Mouse (Mus musculus): ENCODE measurements around the gene Eps15l1.

Gene Eps15l1

DNA sequence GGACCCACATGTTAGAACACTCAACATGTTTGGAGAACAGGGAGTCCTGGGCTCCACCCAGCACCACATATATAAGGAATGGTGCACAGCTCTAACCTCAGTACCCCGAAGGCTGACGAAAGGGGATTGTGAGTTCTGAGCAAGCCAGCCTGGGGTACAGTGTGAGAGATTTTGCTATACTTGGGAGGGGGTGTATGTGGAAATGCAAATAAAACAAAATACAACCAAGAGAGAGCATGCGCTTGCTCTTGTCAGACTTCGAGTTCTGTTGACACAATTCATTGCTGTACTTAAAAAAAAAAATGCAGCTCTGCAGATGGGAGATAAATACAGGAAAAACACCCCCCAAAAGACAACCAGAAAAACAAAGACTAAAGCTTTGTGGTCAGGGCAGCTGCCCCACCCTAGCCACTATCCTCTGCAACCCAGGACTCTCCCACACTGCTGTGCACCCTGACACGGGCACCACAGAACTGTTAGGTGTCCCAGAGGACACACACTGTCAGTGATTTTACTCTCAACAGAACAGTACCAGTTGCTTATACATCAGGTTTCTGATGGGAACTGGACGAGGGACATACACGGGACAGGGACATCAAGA lies 69.8 kb downstream of the Eps15l1 start:
- DNase-seq (ENCODE audit: low read depth, low spot score), result no peak

GRCm38 (mm10) chr8:72350727-72351126 lies 70.5 kb downstream of the Eps15l1 start:
- no peak for DNase-seq (ENCODE audit: low read depth, low spot score)

DNA sequence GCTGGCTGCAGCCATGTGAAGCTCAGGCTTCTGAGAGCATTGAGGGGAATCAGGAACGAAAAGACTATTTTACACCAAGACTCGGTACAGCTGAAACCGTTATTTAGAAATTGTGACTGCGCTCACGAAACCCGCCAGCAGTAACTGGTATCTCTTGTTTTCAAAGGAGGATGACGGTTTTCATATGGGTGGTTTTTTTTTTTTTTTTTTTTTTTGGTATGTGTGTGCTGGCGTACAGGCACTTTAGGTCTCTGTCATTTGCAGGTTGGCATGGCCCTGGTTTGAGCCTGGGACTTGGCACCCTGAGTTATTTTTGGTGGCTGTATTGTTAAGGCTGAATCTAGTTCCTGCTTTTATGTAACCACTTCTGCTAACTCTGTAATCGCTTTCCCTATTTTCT lies 71.4 kb downstream of the Eps15l1 start:
- no peak for DNase-seq (ENCODE audit: low read depth, low spot score)

DNA sequence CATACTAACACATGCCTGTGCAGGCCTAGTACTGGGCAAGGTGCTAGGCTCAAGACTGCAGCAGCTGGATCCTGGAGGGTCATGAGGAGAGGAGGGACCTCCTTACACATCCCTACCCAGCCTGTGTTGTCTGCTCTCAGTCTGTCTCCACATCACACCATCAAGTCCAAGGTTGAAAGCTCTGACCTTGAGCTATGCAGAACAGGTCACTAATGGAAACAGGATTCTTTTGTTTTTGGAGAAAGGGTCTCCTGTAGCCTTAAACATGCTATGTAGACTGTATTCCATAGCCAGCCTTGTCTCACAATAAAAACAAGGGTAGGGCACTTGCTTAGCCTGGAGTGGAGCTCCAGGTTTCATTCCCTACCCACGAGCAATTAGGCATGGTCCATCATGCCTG lies 72.3 kb downstream of the Eps15l1 start:
- DNase-seq (ENCODE audit: low read depth, low spot score), result peak; percentile 70

DNA sequence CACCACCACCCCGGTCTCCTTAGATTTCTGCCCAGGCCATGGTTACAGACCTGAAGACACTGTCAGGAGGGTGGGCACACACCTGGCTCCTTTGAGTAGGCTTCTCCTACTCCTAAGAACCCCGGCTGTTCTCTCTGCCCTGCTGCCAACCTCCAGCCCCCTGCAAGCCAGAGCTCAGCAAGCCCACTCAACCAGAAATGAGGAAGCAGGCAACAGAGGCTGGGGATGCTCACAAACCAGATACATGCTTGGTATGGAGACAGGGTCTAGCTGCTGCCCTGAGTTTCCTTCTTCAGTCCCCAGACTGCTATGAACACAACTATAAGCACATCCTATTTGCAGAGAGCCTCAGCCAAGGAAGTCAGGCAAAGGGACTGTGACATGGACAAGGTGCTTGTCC lies 73.1 kb downstream of the Eps15l1 start:
- DNase-seq (ENCODE audit: low read depth, low spot score), result no peak

DNA sequence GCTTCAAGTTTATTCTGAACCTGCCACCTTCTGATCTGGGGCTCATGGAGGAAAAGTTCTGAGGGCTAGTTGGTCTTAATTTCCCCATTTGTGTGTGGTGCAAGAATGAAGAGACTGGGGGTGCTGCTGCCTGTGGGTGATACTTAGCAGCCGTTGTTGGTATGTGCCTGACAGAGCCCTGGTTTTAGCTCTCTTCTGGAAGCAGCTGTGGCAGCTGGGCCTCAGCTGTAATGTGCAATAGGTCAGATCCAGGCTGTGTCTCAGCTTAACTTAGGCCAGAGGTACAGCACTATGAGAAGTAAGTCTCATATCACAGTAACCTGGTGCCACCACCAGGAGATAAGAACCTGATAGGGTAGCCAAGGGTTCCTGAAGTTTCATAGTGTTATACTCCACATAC lies 73.7 kb downstream of the Eps15l1 start:
- no peak for DNase-seq (ENCODE audit: low read depth, low spot score)

- DNase-seq (ENCODE audit: low read depth, low spot score), result no peak
Measured at GRCm38 (mm10) chr8:72343725-72344124, 77.5 kb downstream of the Eps15l1 start.

- no peak for DNase-seq (ENCODE audit: low read depth, low spot score)
Measured at GRCm38 (mm10) chr8:72342556-72343300, 78.5 kb downstream of the Eps15l1 start.

DNA sequence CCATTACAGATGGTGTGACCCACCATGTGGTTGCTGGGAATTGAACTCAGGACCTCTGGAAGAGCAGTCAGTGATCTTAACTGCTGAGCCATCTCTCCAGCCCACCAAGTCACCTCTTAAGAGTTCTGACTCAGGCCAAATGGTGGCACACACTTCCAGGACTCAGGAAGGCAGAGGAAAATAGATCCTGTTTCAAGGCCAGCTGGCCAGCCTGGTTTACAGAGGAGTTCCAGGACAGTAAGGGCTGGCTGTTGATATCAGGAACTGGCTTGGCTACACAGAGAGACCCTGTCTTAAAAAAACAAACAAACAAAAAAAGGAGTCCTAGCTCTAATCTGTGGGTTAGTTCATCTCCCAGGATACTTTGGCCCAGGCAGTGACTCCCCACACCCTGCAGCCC lies 84.2 kb downstream of the Eps15l1 start:
- no peak for DNase-seq (ENCODE audit: low read depth, low spot score)

DNA sequence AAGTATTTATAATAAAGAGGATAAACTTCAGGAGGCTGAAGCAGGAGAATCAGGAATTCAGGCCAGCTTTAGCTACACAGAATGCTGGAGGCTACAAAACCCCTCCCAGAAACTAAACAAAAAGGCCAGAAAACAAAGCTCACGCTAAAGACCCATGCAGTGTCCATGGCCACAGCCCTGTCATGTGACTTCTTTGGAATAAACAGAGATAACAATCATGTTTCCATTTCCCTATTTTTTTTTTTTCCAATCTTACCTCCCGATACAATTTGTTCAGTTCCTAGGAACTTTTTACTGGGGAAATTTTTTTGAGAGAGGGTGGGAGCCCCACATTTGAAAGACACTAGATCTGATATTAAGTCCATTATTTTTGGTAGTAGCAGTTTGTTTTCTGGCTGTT lies 85.0 kb downstream of the Eps15l1 start:
- DNase-seq (ENCODE audit: low read depth, low spot score), result no peak

DNA sequence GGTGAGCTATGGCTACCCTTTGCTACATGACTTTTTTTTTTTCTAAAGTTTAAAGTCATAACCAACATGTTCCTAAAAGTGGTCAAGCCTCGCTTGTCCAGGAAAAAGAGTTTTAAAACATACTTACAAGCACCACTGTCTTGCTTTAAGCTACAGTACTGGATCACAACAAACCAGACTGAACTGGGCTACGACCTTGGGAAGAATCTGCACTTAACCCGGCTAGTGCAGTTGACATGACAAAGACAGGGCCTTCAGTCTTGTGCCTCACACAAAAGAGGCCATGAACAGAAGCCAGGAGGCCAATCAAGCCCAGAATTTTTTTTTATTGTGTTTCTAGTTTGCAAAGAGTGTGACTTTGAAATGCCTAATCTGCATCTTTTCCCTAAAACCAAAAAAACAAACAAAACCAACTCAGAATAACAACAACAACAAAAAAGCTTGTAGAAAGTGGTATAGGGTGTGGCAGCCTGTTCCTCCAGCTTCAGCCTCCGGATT lies 87.1 kb downstream of the Eps15l1 start:
- peak; percentile 98 for DNase-seq (ENCODE audit: low read depth, low spot score)

GRCm38 (mm10) chr8:72333429-72334143 lies 87.7 kb downstream of the Eps15l1 start:
- peak; percentile 88 for DNase-seq (ENCODE audit: low read depth, low spot score)

GRCm38 (mm10) chr8:72331631-72332030 lies 89.6 kb downstream of the Eps15l1 start:
- no peak for DNase-seq (ENCODE audit: low read depth, low spot score)

DNA sequence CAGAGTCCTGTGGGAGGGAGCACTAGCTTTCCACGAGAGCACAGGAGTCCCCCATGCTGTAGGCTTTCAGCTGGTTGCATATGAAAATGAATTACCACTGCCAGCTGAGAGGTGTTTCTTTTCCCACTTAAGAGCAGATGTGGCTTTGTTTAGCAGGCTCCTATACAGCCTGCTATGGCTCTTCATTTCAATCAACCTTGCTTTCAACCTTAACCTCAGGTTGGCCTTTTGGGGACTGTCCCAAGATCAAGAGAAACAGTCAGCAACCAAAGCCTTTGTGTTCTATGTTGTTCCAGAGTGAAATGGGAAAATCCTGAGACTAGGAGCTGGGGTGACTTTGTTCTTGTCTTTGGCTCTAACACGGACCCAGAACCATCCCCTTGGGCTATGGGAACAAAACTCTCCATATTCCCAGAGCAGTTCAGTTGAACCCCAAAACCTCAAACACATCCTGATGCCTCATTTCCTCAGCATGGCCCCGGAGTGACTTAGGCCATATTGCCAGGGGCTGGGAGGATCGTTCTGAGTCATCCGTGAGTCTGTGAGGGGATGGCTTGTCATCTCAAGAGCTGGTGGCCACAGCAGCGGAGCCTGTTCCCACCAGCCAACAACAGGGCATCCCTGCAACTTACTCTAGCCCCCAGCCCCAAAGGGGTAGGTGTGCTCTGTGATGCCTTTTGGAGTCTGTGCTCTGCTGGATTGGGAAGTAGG lies 90.3 kb downstream of the Eps15l1 start:
- peak; percentile 29 for DNase-seq (ENCODE audit: low read depth, low spot score)

DNA sequence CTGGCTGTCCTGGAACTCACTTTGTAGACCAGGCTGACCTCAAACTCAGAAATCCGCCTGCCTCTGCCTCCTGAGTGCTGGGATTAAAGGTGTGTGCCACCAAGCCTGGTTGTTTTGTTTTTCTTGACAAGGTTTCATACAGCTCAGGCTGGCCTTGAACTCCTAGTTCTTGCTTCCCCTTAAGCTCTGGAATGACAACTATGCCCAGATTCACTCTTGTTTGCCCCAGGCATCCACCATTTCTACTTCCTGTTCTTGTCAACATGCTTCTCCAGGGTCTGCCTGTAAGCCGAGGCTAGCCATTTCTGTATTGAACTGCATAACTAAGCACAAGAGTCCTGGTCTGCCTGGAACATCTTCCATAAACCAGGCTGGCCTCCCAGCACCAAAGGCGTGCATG lies 92.1 kb downstream of the Eps15l1 start:
- peak; percentile 58 for DNase-seq (ENCODE audit: low read depth, low spot score)

DNA sequence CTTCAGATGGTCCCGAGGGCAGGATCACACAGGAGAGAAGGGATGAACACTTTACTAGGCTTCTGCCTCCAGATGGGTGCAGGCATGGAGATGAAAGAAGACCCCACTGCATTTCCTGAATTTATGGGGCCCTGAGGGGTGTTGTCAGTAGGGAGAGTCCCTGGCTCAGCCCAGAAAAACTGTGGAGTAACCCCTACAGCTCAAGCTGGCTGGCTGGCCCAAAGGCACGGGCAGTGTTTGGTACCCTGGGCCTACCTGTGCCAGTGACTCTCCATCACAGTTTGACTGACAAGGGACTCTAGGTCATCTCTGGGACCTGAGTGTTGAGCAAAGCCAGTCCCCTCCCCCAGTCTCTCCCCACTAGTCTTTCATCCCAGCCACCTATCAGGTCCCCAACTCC lies 96.6 kb downstream of the Eps15l1 start:
- peak; percentile 35 for DNase-seq (ENCODE audit: low read depth, low spot score)

DNA sequence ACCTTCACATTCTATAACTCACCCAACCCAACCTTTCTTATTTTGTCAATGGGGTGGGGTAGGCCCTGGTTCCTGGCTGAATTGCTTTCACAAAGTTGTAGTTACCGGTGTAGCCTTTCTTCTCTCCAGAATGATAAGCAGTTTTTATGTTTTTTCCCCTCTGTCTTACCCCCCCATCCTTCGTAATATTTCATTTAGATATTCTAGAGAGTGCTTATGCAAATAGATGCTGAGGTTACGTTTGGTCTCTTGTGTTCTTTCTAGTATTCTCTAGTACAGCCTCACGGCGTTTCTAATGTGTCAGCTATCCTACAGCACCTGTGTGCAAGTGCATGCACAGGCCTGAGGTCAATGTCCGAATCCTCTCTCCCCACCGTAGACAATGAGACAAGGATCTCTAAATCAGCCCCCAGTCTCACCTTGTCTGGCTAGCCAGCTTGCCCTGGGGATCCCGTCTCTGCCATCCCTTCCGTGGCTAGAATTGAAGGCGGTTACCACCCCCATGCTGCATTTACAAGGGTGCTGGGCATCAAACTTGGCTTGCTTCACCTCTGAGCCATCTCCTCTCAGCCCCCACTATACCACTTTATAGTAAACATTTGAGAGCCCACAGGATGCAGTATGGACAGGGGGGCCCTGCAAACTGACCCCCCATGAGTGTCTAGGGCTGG lies 97.1 kb downstream of the Eps15l1 start:
- peak; percentile 55 for DNase-seq (ENCODE audit: low read depth, low spot score)

GRCm38 (mm10) chr8:72323131-72323725 lies 98.0 kb downstream of the Eps15l1 start:
- DNase-seq (ENCODE audit: low read depth, low spot score), result peak; percentile 49

- no peak for DNase-seq (ENCODE audit: low read depth, low spot score)
Measured at GRCm38 (mm10) chr8:72322471-72322889, 98.8 kb downstream of the Eps15l1 start.

GRCm38 (mm10) chr8:72321635-72322441 lies 99.4 kb downstream of the Eps15l1 start:
- DNase-seq (ENCODE audit: low read depth, low spot score), result peak; percentile 24
